Mouse (Mus musculus) MEL (cell line): ENCODE data around the gene Rora. TPM values are rescaled to one million over a fixed set of nuclear protein-coding genes. Genes with fewer than 3 reads are reported as not detected.

Experiments
- DNase-seq: peaks from one replicate; pipeline ENCODE4 v3.0.0; 2011; ENCODE audit warnings: low read depth, low spot score
- H3K27ac ChIP-seq: 2 replicates; pipeline ENCODE4 v1.5.1; 2012; ENCODE audit warnings: low read depth, mild to moderate bottlenecking, control low read depth, low read length, moderate library complexity; ENCODE audit not compliant: control insufficient read depth
- H3K27me3 ChIP-seq, 2 experiments: fragments of 150-350 bp in 1 of 2; sonication (generic) in 1 of 2; 2 replicates each; pipeline ENCODE4 v1.6.1; 2012; ENCODE audit warnings: low read length in 2 of 2, mild to moderate bottlenecking in 2 of 2, improper control_type of control experiment in 1 of 2, moderate library complexity in 1 of 2; ENCODE audit not compliant: insufficient read depth in 2 of 2, control insufficient read depth in 1 of 2
- H3K36me3 ChIP-seq, 2 experiments: 2 replicates each; pipeline ENCODE4 v1.6.1; 2012 to 2014; ENCODE audit warnings: low read length in 2 of 2, improper control_type of control experiment in 1 of 2, inconsistent platforms in 1 of 2, mild to moderate bottlenecking in 1 of 2; ENCODE audit not compliant: insufficient read depth in 2 of 2, control insufficient read depth in 1 of 2
- H3K4me1 ChIP-seq, 2 experiments: fragments of 150-350 bp in 1 of 2; sonication (generic) in 1 of 2; 2 replicates each; pipeline ENCODE4 v1.6.1; 2012; ENCODE audit warnings: low read length in 2 of 2, improper control_type of control experiment in 1 of 2, mild to moderate bottlenecking in 1 of 2; ENCODE audit not compliant: insufficient read depth in 2 of 2, control insufficient read depth in 1 of 2
- H3K4me3 ChIP-seq, 2 experiments: fragments of 150-350 bp in 1 of 2; sonication (generic) in 1 of 2; 2 replicates each; pipeline ENCODE4 v1.5.1; 2012; ENCODE audit warnings: low read depth in 2 of 2, low read length in 2 of 2, mild to moderate bottlenecking in 2 of 2, moderate library complexity in 2 of 2, control low read depth in 1 of 2, improper control_type of control experiment in 1 of 2; ENCODE audit not compliant: control insufficient read depth in 1 of 2, insufficient read depth in 1 of 2
- H3K79me2 ChIP-seq: 2 replicates; pipeline ENCODE4 v1.6.1; 2012; ENCODE audit warnings: mild to moderate bottlenecking, low read length, moderate library complexity; ENCODE audit not compliant: control insufficient read depth, poor library complexity, insufficient read depth
- H3K9ac ChIP-seq: 2 replicates; pipeline ENCODE4 v1.6.1; 2012; ENCODE audit warnings: low read depth, mild to moderate bottlenecking, control low read depth, low read length, moderate library complexity; ENCODE audit not compliant: control insufficient read depth, poor library complexity, severe bottlenecking
- H3K9me3 ChIP-seq: fragments of 150-350 bp; sonication (generic); replicated peaks from 2 replicates; pipeline ENCODE4 v1.6.1; 2012; ENCODE audit warnings: mild to moderate bottlenecking, low read length, improper control_type of control experiment, moderate library complexity; ENCODE audit not compliant: insufficient read depth
- CHD1 ChIP-seq: IDR thresholded peaks from 2 replicates; pipeline ENCODE4 v1.6.1; 2012; ENCODE audit warnings: low read depth, mild to moderate bottlenecking, inconsistent platforms, low read length, improper control_type of control experiment
- EP300 ChIP-seq, 2 experiments: IDR thresholded peaks; 2 replicates each; pipeline ENCODE4 v1.6.1; 2011; ENCODE audit warnings: improper control_type of control experiment in 2 of 2, low read length in 2 of 2, low read depth in 1 of 2, mild to moderate bottlenecking in 1 of 2
- GABPA ChIP-seq: IDR thresholded peaks from 2 replicates; pipeline ENCODE4 v1.6.1; 2012; ENCODE audit warnings: low read depth, mild to moderate bottlenecking, inconsistent platforms, low read length, improper control_type of control experiment, moderate library complexity
- HCFC1 ChIP-seq: IDR thresholded peaks from 2 replicates; pipeline ENCODE4 v1.6.1; 2012; ENCODE audit warnings: low read depth, mild to moderate bottlenecking, inconsistent platforms, low read length, improper control_type of control experiment, moderate library complexity
- JUND ChIP-seq: IDR thresholded peaks from 2 replicates; pipeline ENCODE4 v1.6.1; 2011; ENCODE audit warnings: low read depth, mild to moderate bottlenecking, improper control_type of control experiment, low read length
- MAFK ChIP-seq: IDR thresholded peaks from 2 replicates; pipeline ENCODE4 v1.6.1; 2011; ENCODE audit warnings: low read depth, mild to moderate bottlenecking, low read length, improper control_type of control experiment, borderline replicate concordance
- MAX ChIP-seq: IDR thresholded peaks from 2 replicates; pipeline ENCODE4 v1.6.1; 2011; ENCODE audit warnings: low read length, improper control_type of control experiment
- MXI1 ChIP-seq: IDR thresholded peaks from 2 replicates; pipeline ENCODE4 v1.6.1; 2011; ENCODE audit warnings: mild to moderate bottlenecking, low read depth, low read length, improper control_type of control experiment
- MYB ChIP-seq: IDR thresholded peaks from 2 replicates; pipeline ENCODE4 v1.6.1; 2011; ENCODE audit warnings: mild to moderate bottlenecking, low read depth, low read length, improper control_type of control experiment
- NELFE ChIP-seq: IDR thresholded peaks from 2 replicates; pipeline ENCODE4 v1.6.1; 2011; ENCODE audit warnings: low read depth, low read length, improper control_type of control experiment
- NRF1 ChIP-seq: IDR thresholded peaks from 2 replicates; pipeline ENCODE4 v1.6.1; 2014; ENCODE audit warnings: low read depth, mild to moderate bottlenecking, inconsistent platforms, low read length, improper control_type of control experiment, moderate library complexity; ENCODE audit not compliant: poor library complexity, insufficient read depth, severe bottlenecking
- POLR2AphosphoS2 ChIP-seq: IDR thresholded peaks from 2 replicates; pipeline ENCODE4 v1.6.1; 2011; ENCODE audit warnings: low read length, improper control_type of control experiment
- POLR2AphosphoS5 ChIP-seq: IDR thresholded peaks from 2 replicates; pipeline ENCODE4 v1.6.1; 2012; ENCODE audit warnings: low read depth, borderline replicate concordance, mild to moderate bottlenecking, inconsistent platforms, low read length, moderate library complexity, mixed read lengths
- TAL1 ChIP-seq: IDR thresholded peaks from 2 replicates; pipeline ENCODE4 v1.6.1; 2012; ENCODE audit warnings: mild to moderate bottlenecking, inconsistent platforms, low read length, moderate library complexity, mixed read lengths
- TCF12 ChIP-seq: IDR thresholded peaks from 2 replicates; pipeline ENCODE4 v1.6.1; 2014; ENCODE audit warnings: low read depth, mild to moderate bottlenecking, inconsistent platforms, low read length, improper control_type of control experiment, moderate library complexity
- UBTF ChIP-seq: IDR thresholded peaks from 2 replicates; pipeline ENCODE4 v1.6.1; 2012; ENCODE audit warnings: low read depth, mild to moderate bottlenecking, inconsistent platforms, low read length, improper control_type of control experiment, moderate library complexity, borderline replicate concordance; ENCODE audit not compliant: insufficient read depth
- USF1 ChIP-seq: IDR thresholded peaks from 2 replicates; pipeline ENCODE4 v1.6.1; 2014; ENCODE audit warnings: low read depth, mild to moderate bottlenecking, inconsistent platforms, low read length, improper control_type of control experiment, moderate library complexity
- ZKSCAN1 ChIP-seq: IDR thresholded peaks from 2 replicates; pipeline ENCODE4 v1.6.1; 2012; ENCODE audit warnings: low read depth, mild to moderate bottlenecking, inconsistent platforms, low read length, improper control_type of control experiment, moderate library complexity
- ZMIZ1 ChIP-seq: IDR thresholded peaks from 2 replicates; pipeline ENCODE4 v1.6.1; 2012; ENCODE audit warnings: low read depth, mild to moderate bottlenecking, inconsistent platforms, low read length, improper control_type of control experiment, moderate library complexity
- ZNF384 ChIP-seq: IDR thresholded peaks from 2 replicates; pipeline ENCODE4 v1.6.1; 2012; ENCODE audit warnings: low read depth, mild to moderate bottlenecking, inconsistent platforms, low read length, improper control_type of control experiment
- polyA plus RNA-seq, 2 experiments: library from polyadenylated mRNA; stranded (reverse) in 1 of 2; unstranded in 1 of 2; fragments of >175 nt in 1 of 2; fragments of >200 nt in 1 of 2; gene quantifications; 2 replicates each; pipeline versions ENCODE4 v1.2.1 to v1.2.4; 2012; ENCODE audit warnings: low replicate concordance in 2 of 2, low read depth in 1 of 2; ENCODE audit not compliant: insufficient read length in 2 of 2, insufficient read depth in 1 of 2, missing spikeins in 1 of 2
- total RNA-seq: library from RNA; depleted of rRNA; stranded (reverse); fragments of 300-350 nt; gene quantifications from 2 replicates; pipeline ENCODE4 v1.2.3, GENCODE M21; 2012

The Rora gene
- total and polyA plus RNA-seq, 3 experiments, result not detected

- no peaks in the 10 kb centered on the region for H3K9me3 ChIP-seq
- no peaks in the 10 kb centered on the region for H3K4me1 ChIP-seq
- no peak overlapping the region for H3K27ac ChIP-seq
- no peak overlapping the region for H3K4me3 ChIP-seq
- TF ChIP-seq USF1, result no peak
- no peak for TF ChIP-seq NELFE
- no peak for TF ChIP-seq CHD1
- TF ChIP-seq MAFK, result no peak
- TF ChIP-seq ZNF384, result no peak
- TF ChIP-seq POLR2AphosphoS2, result no peak
- no peak for TF ChIP-seq TCF12
- no peak for TF ChIP-seq MAX
- no peak for TF ChIP-seq JUND
- no peak for TF ChIP-seq UBTF
- no peak for TF ChIP-seq HCFC1
- no peak for TF ChIP-seq ZMIZ1
- DNase-seq, result no peak
- H3K79me2 ChIP-seq, result no peaks in the 10 kb centered on the region
- no peaks in the 10 kb centered on the region for H3K27me3 ChIP-seq
- H3K9ac ChIP-seq, result no peak overlapping the region
- H3K36me3 ChIP-seq, result no peaks in the 10 kb centered on the region
Observed at GRCm38 (mm10) chr9:68809536-68809935, 155.9 kb downstream of the Rora start.

DNA sequence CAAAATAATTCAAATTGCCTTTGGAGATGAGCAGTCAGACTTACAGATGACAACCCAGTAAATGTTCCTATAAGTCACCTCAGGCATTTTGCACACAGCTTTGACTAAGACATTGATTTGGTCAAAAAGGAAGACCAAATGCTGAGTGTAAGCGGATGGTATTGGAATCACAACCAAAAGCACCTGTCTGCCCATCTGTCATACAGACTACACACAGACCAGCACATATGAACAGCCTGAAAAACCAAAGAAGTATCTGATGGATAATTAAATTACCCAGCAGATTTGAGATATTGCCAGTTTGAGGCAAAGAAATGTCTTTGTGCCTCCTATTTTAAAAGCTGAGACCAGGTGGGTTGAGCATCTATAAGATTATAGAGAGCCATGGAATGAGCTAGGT, 161.1 kb downstream of the Rora start:
- TF ChIP-seq MAFK, result no peak
- TF ChIP-seq TAL1, result no peak
- no peak for TF ChIP-seq POLR2AphosphoS5
- no peak for TF ChIP-seq NRF1
- no peak for TF ChIP-seq MAX
- TF ChIP-seq GABPA, result no peak
- no peak for TF ChIP-seq MYB
- no peak for TF ChIP-seq MXI1
- TF ChIP-seq CHD1, result no peak
- TF ChIP-seq ZNF384, result no peak
- TF ChIP-seq EP300 (IDR thresholded peaks at IDR 0.05; ENCODE audit: low read depth in 1 of 2, low read length in 2 of 2), result no peak
- TF ChIP-seq NELFE, result no peak
- TF ChIP-seq TCF12, result no peak
- TF ChIP-seq ZKSCAN1, result no peak
- no peak for TF ChIP-seq USF1

More for the DNA sequence above, 161.1 kb downstream of the Rora start:
- no peaks in the 10 kb centered on the region for H3K79me2 ChIP-seq
- no peaks in the 10 kb centered on the region for H3K27me3 ChIP-seq
- H3K27ac ChIP-seq, result no peak overlapping the region
- DNase-seq, result no peak
- H3K36me3 ChIP-seq, result no peaks in the 10 kb centered on the region
- H3K9me3 ChIP-seq, result no peaks in the 10 kb centered on the region
- no peak overlapping the region for H3K4me3 ChIP-seq
- H3K4me1 ChIP-seq, result no peaks in the 10 kb centered on the region
- H3K9ac ChIP-seq, result no peak overlapping the region
